Mouse (Mus musculus) liver, postnatal 0 days (tissue): ENCODE data around the gene Vamp3. TPM values are rescaled to one million over a fixed set of nuclear protein-coding genes. Genes with fewer than 3 reads are reported as not detected.

Source experiments
- ATAC-seq: fragments of 200-750 bp; cut with Nextera tagmentation; 2 replicates; pipeline ENCODE4 v1.8.0; 2017; ENCODE audit warnings: mild to moderate bottlenecking, moderate library complexity
- DNase-seq: peaks from one replicate; pipeline ENCODE4 v3.0.0-alpha.2; 2016
- H3K27ac ChIP-seq: fragments of 300-500 bp; sonication (generic); 2 replicates; pipeline ENCODE4 v1.5.1; 2014; ENCODE audit warnings: antibody characterized with exemption, moderate library complexity, mild to moderate bottlenecking, low read depth
- H3K27me3 ChIP-seq: fragments of 300-500 bp; sonication (generic); 2 replicates; pipeline ENCODE4 v1.6.1; 2014; ENCODE audit warnings: low read length, control low read depth, mixed read lengths; ENCODE audit not compliant: insufficient read depth
- H3K36me3 ChIP-seq: fragments of 300-500 bp; sonication (generic); replicated peaks from 2 replicates; pipeline ENCODE4 v1.6.1; 2014; ENCODE audit warnings: mild to moderate bottlenecking, control low read depth, low read length, moderate library complexity, mixed read lengths; ENCODE audit not compliant: insufficient read depth
- H3K4me1 ChIP-seq: fragments of 300-500 bp; sonication (generic); 2 replicates; pipeline ENCODE4 v1.6.1; 2014; ENCODE audit warnings: antibody characterized with exemption, mild to moderate bottlenecking, control low read depth; ENCODE audit not compliant: insufficient read depth
- H3K4me2 ChIP-seq: fragments of 300-500 bp; sonication (generic); 2 replicates; pipeline ENCODE4 v1.6.1; 2014; ENCODE audit warnings: low read depth, mild to moderate bottlenecking, low read length, moderate library complexity, mixed read lengths
- H3K4me3 ChIP-seq: fragments of 300-500 bp; sonication (generic); 2 replicates; pipeline ENCODE4 v1.5.1; 2014; ENCODE audit warnings: low read depth, low read length
- H3K9ac ChIP-seq: fragments of 300-500 bp; sonication (generic); replicated peaks from 2 replicates; pipeline ENCODE4 v1.6.1; 2014; ENCODE audit warnings: mild to moderate bottlenecking, moderate library complexity
- H3K9me3 ChIP-seq: fragments of 300-500 bp; sonication (generic); 2 replicates; pipeline ENCODE4 v1.6.1; 2016; ENCODE audit warnings: mild to moderate bottlenecking, control low read depth, low read length, mixed read lengths
- CTCF ChIP-seq: sonication (generic); IDR thresholded peaks from 2 replicates; pipeline ENCODE4 v1.5.1; 2016; ENCODE audit warnings: antibody characterized with exemption, low read depth
- EP300 ChIP-seq: IDR thresholded peaks from 2 replicates; pipeline ENCODE4 v1.6.1; 2016; ENCODE audit warnings: antibody characterized with exemption, low read depth, mild to moderate bottlenecking
- WGBS: fragments of 180-500 bp; shearing (Covaris S2); extraction: QIAGEN DNeasy Blood & Tissue Kit; methylation state at CpG from one replicate; pipeline ENCODE4 v1.1.7; 2014; ENCODE audit not compliant: insufficient replicate concordance; 5-methylcytosine and 5-hydroxymethylcytosine counted together
- polyA plus RNA-seq: library from polyadenylated mRNA; unstranded; fragments of >200 nt; fragmentation: Nextera tagmentation; extraction: Ambion mirVana; gene quantifications from 2 replicates; pipeline ENCODE4 v1.2.1, GENCODE M21; 2015

The Vamp3 gene
- polyA plus RNA-seq, 1 experiment from 2014 or later, result 24.8 TPM

DNA sequence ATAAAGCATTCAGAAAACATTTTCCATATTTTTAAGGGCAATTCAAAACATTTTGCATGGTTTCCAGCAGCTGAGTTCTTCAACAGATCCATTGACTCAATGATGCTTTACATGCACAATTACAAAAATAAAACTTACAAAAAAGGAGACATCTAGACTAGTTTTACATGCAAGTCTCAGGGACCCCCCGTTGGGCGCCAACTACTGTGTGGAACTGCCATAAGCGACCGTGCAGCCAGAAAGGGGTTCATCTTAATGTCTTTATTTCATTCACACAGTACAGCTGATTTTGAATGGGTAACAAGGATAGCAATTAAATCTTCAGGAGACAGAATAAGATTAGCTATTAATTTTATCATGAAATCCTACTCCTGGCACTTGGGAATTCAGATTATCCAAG lies 1.8 kb upstream of the Vamp3 start:
- no peak overlapping the region for H3K4me3 ChIP-seq
- DNase-seq (no peak), ATAC-seq (no peak)
- H3K27me3 ChIP-seq, result no peaks in the 10 kb centered on the region
- H3K4me1 ChIP-seq, result peaks cover 14% of the 10 kb centered on the region
- WGBS, result 91% methylated on average over 4 of the region's 4 CpGs
- TF ChIP-seq EP300 (no peak), CTCF (no peak)
- peaks cover 3% of the 10 kb centered on the region; the same call in 1 of the 2 replicates for H3K9me3 ChIP-seq
- no peak overlapping the region for H3K27ac ChIP-seq
- no peak overlapping the region for H3K9ac ChIP-seq
- H3K4me2 ChIP-seq, result no peak overlapping the region
- H3K36me3 ChIP-seq, result peaks cover 10% of the 10 kb centered on the region

DNA sequence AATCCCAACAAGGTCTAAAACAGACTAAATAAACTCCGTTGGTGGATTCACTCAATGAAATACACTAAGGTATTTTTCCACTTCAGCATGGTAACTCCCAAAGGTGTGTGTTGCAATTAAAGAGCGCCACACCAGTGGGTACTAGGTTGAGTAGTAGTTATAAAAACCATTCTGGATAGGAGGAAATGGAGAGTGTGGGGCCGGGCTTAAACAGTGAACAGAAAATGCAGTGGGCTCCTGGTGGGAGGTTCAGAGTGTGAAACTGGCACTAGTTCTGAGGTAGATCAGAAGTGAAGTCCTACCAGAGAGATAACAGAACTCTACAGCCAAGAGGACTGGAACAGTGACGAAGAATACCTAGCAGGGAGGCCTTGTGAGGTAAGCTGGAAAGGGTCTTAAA lies 871 bp upstream of the Vamp3 start:
- Histone ChIP-seq H3K27ac (peak overlapping the region; percentile 56; the same call in 1 of the 2 replicates), H3K4me2 (peak overlapping the region; percentile 77), H3K4me3 (peak overlapping the region; percentile 99; the same call in 1 of the 2 replicates), H3K9me3 (peaks cover 3% of the 10 kb centered on the region; the same call in 1 of the 2 replicates), H3K27me3 (no peaks in the 10 kb centered on the region), H3K4me1 (peaks cover 14% of the 10 kb centered on the region), H3K9ac (no peak overlapping the region), H3K36me3 (peaks cover 17% of the 10 kb centered on the region)
- ATAC-seq, result no peak
- 78% methylated on average over 4 of the region's 4 CpGs for WGBS
- no peak for DNase-seq
- TF ChIP-seq EP300 (no peak), CTCF (no peak)

DNA sequence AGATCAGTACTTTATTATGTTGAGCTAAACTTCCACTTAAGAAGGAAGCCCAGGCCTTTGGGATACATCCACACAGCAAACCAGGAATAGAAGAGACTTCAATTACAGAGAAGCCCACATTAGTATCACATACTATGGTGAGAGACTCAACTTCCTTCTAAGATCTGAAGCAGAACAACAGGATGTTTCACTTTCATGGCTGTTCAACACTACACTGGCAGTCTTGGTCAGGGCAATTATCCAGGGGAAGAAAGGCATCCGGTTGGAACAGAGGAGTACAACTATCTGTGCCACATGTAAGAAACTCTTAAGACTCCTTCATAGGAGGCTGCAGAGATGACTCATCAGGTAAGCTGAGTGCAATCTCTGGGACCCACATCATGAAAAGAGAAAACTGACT lies 6.6 kb downstream of the Vamp3 start:
- no peaks in the 10 kb centered on the region for H3K9me3 ChIP-seq
- no peak overlapping the region for H3K4me2 ChIP-seq
- H3K27me3 ChIP-seq, result no peaks in the 10 kb centered on the region
- no peak overlapping the region for H3K9ac ChIP-seq
- no peak overlapping the region for H3K27ac ChIP-seq
- TF ChIP-seq CTCF (no peak), EP300 (no peak; the same call in 1 of the 2 replicates)
- whole genome bisulfite sequencing, result 73% methylated on average over 1 of the region's 1 CpGs
- peaks cover 3% of the 10 kb centered on the region for H3K4me1 ChIP-seq
- no peak overlapping the region for H3K4me3 ChIP-seq
- peaks cover 49% of the 10 kb centered on the region for H3K36me3 ChIP-seq
- ATAC-seq (no peak), DNase-seq (no peak)

DNA sequence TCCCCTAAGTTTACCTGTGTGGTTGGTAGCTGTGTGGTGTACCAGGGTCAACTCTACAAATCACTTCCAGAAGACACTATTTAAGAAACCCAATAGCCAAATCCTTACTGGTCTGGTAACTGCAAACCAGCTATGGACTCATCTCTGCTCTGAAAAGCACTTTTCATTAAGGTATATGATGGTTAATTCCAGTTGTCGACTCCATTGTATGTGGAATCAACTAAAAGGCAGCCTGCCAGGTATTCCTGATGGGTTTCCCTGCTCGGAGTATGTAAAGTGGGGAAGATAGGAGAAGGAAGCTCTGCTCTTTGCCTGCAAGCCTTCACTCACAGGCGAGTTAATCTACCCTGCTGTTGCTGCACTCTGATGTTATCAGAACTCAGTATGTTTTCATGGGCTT lies 11.2 kb downstream of the Vamp3 start:
- Histone ChIP-seq H3K4me2 (no peak overlapping the region), H3K36me3 (peaks cover 23% of the 10 kb centered on the region), H3K9ac (no peak overlapping the region), H3K27me3 (no peaks in the 10 kb centered on the region), H3K4me1 (peaks cover 19% of the 10 kb centered on the region), H3K4me3 (no peak overlapping the region), H3K27ac (no peak overlapping the region), H3K9me3 (no peaks in the 10 kb centered on the region)
- 77% methylated on average over 3 of the region's 3 CpGs for WGBS
- ATAC-seq, result no peak
- TF ChIP-seq CTCF, result no peak
- no peak for TF ChIP-seq EP300
- no peak for DNase-seq

DNA sequence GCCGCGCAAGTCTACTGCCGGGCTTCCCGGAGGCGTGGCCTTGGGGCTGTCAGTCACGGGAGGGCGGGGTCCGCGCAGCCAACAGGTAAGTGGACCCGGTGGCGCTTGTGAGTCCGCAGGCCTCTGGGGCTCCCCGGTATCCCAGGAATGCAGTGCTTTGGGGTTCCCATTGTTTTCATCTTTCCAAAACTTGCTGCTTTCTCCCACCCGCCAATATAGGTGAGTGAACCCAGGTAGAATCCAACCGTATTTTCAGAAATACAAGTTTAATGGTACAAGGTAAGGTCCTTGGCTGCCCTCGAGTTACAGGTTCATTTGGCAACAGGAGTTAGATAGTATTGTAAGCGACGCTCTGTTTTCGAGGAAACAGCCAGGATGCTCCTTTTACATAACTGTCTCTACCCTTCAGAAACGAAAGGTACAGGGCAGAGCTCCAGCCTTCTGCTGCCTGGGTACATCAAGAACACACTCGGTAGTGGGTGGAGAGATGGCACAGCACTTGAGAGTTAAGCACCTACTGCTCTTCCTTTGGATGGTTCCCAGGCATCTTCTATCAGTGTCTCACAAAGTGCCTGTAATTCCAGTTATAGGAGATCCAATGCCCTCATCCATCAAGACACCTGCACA lies 12.7 kb downstream of the Vamp3 start:
- H3K9ac ChIP-seq, result peak overlapping the region; percentile 74
- TF ChIP-seq CTCF (no peak), EP300 (no peak)
- peaks cover 19% of the 10 kb centered on the region for H3K4me1 ChIP-seq
- 5% methylated on average over 20 of the region's 21 CpGs for WGBS
- peak overlapping the region; percentile 53; the same call in 1 of the 2 replicates for H3K27ac ChIP-seq
- DNase-seq (no peak), ATAC-seq (peak; percentile 3; the same call in 1 of the 2 replicates)
- H3K9me3 ChIP-seq, result no peaks in the 10 kb centered on the region
- H3K4me3 ChIP-seq, result peak overlapping the region; percentile 63
- peaks cover 17% of the 10 kb centered on the region for H3K36me3 ChIP-seq
- peak overlapping the region; percentile 99 for H3K4me2 ChIP-seq
- H3K27me3 ChIP-seq, result no peaks in the 10 kb centered on the region

DNA sequence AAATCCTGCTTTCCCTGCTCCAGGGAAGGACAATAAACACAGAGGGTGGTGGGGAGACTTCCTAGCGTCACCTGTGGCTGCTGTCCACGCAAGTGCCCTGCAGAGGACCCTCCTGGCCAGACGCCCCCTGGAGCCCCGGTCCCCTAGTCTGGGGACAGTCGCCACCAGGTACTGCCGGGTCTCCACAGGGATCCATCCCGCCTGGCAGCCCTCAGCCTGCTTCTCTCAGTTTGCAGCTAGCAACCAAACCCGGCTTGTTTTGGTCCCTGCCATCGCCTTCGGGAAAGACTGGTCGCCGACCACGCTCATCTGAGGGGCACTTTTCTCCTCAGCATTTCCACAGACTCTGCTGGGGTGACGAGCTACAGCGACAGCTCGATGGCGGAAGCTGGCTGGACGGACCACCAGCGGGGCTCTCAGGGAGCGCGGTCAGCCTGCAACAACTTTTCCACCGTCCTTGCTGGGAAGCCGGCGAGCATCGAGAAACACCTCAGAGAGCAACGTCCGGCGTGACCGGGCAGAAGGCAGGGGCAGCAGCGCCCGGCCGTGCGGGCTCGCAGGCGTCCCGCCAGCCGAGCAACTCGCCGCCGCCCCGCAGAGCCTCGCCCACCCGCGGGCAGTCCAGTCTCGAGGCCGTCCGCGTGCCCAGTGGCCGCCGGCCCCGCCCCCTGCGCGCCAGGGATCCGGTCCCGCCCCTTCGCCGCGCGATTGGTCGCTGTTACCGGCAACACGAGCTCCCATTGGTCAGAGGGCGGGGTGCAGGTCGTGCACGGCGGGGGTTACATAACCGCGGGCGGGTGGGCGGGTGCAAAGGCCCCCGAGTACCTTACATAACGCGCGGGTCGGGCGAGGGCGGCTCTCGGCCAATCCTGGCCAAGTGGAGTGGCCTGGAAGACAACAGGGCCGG lies 13.5 kb downstream of the Vamp3 start, which contains the start of gene Per3:
Per3 (minus strand) TSS at position 629 of the 907 bp plus-strand sequence.
- H3K27me3 ChIP-seq, result no peaks in the 10 kb centered on the region
- peak within 1 kb of the TSS; percentile 86 for H3K27ac ChIP-seq
- peak; percentile 97 for DNase-seq
- under 1% methylated on average over 71 of the region's 79 CpGs for WGBS
- H3K4me2 ChIP-seq, result peak within 1 kb of the TSS; percentile 99
- H3K4me3 ChIP-seq, result peak within 1 kb of the TSS; percentile 63
- H3K9ac ChIP-seq, result peak within 1 kb of the TSS; percentile 74
- peaks cover 10% of the 10 kb centered on the region for H3K36me3 ChIP-seq
- peaks cover 19% of the 10 kb centered on the region for H3K4me1 ChIP-seq
- TF ChIP-seq EP300 (no peak), CTCF (no peak)
- ATAC-seq, result peak; percentile 95
- H3K9me3 ChIP-seq, result no peaks in the 10 kb centered on the region
